Mouse (Mus musculus): ENCODE results near the gene Rhbdf1. TPM values are rescaled to one million over a fixed set of nuclear protein-coding genes. Genes with fewer than 3 reads are reported as not detected.

Rhbdf1 gene
- 23.0 and 23.1 TPM in 2 replicates for polyA plus RNA-seq (2014; fragmentation: Nextera tagmentation; extraction: Ambion mirVana)

DNA sequence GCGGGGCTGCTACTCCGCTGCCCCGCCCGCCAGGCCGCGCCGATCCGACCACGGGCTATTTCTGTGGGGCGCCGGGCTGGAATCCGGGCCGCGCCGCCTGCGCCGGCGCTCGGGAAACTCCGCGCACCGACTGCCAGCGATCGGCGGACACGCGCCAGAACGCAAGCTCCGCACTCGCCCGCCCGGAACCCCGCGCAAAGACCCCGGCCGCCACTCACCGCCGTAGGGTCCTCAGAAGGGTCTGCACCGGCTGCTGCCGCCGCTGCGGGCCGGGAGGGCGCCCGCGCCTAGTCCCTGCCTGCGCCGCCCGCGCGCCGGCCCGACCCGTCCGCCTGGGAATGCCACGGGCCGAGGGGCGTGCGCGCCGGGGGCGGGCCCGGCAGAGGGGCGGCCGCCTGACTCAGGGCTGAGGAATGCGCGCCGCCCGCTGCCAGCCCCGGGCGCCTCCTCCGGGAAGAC is at the start of gene Rhbdf1:
Gene Rhbdf1, minus strand, starts transcription at position 350 of the 459 bp plus-strand sequence.
- H3K36me3 ChIP-seq (ENCODE audit: control insufficient read depth, insufficient read depth, low read length) = no peaks in the 10 kb centered on the region
- H3K4me2 ChIP-seq (ENCODE audit: low read depth, severe bottlenecking) = peak within 1 kb of the TSS; percentile 85
- H3K9me3 ChIP-seq (ENCODE audit: control insufficient read depth, low read length) = no peaks in the 10 kb centered on the region
- H3K27ac ChIP-seq (replicated peaks; ENCODE audit: low read depth, low read length) = peak within 1 kb of the TSS; percentile 66
- WGBS = under 1% methylated on average over 67 of the region's 72 CpGs
- no peaks in the 10 kb centered on the region for H3K27me3 ChIP-seq (ENCODE audit: control insufficient read depth, insufficient read depth, low read length)
- peak within 1 kb of the TSS; percentile 85 for H3K9ac ChIP-seq (ENCODE audit: low read length)
- DNase-seq (ENCODE audit: low spot score) (no peak), ATAC-seq (ENCODE audit: insufficient number of reproducible peaks, low FRiP score, low TSS enrichment, low read depth) (no peak)
- H3K4me3 ChIP-seq (ENCODE audit: low read depth, low read length) = peak within 1 kb of the TSS; percentile 79
- peaks cover 33% of the 10 kb centered on the region for H3K4me1 ChIP-seq (ENCODE audit: control insufficient read depth, insufficient read depth, low read length)

GRCm38 (mm10) chr11:32271178-32271577 is 49.1 kb upstream of the Rhbdf1 start:
- DNase-seq (ENCODE audit: low spot score) (no peak), ATAC-seq (ENCODE audit: insufficient number of reproducible peaks, low FRiP score, low TSS enrichment, low read depth) (no peak)
- Histone ChIP-seq H3K9ac (ENCODE audit: low read length) (no peak overlapping the region), H3K4me2 (ENCODE audit: low read depth, severe bottlenecking) (no peak overlapping the region), H3K36me3 (ENCODE audit: control insufficient read depth, insufficient read depth, low read length) (no peaks in the 10 kb centered on the region), H3K4me1 (ENCODE audit: control insufficient read depth, insufficient read depth, low read length) (no peaks in the 10 kb centered on the region), H3K27me3 (ENCODE audit: control insufficient read depth, insufficient read depth, low read length) (no peaks in the 10 kb centered on the region), H3K4me3 (ENCODE audit: low read depth, low read length) (no peak overlapping the region), H3K27ac (replicated peaks; ENCODE audit: low read depth, low read length) (no peak overlapping the region), H3K9me3 (ENCODE audit: control insufficient read depth, low read length) (no peaks in the 10 kb centered on the region)
- 36% methylated on average over 4 of the region's 4 CpGs for WGBS

DNA sequence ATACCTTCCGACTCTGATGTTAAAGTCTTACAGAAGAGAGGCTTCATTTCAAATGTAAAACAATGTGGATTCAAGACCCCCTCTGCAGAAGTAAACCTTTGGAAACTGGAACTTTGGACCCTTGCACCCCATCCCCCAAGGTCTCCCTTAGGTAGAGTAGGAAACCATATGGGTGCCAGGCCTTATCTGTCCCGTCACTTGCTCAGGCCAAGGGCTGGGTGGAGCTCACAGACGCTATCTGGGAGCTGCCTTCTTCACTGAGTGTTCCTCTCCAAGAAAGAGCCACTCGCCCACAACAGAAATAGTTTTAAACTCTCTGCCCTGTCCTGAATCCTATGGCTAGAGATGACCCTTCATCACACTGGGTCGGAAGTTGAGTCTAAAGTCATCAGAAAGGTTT is 46.9 kb upstream of the Rhbdf1 start:
- no peak overlapping the region for H3K9ac ChIP-seq (ENCODE audit: low read length)
- H3K4me2 ChIP-seq (ENCODE audit: low read depth, severe bottlenecking) = no peak overlapping the region
- DNase-seq (ENCODE audit: low spot score) = no peak
- no peak overlapping the region for H3K4me3 ChIP-seq (ENCODE audit: low read depth, low read length)
- no peaks in the 10 kb centered on the region for H3K4me1 ChIP-seq (ENCODE audit: control insufficient read depth, insufficient read depth, low read length)
- H3K36me3 ChIP-seq (ENCODE audit: control insufficient read depth, insufficient read depth, low read length) = no peaks in the 10 kb centered on the region
- H3K9me3 ChIP-seq (ENCODE audit: control insufficient read depth, low read length) = no peaks in the 10 kb centered on the region
- no peaks in the 10 kb centered on the region for H3K27me3 ChIP-seq (ENCODE audit: control insufficient read depth, insufficient read depth, low read length)
- ATAC-seq (ENCODE audit: insufficient number of reproducible peaks, low FRiP score, low TSS enrichment, low read depth) = no peak
- 80% methylated on average over 5 of the region's 5 CpGs for WGBS
- no peak overlapping the region for H3K27ac ChIP-seq (replicated peaks; ENCODE audit: low read depth, low read length)

DNA sequence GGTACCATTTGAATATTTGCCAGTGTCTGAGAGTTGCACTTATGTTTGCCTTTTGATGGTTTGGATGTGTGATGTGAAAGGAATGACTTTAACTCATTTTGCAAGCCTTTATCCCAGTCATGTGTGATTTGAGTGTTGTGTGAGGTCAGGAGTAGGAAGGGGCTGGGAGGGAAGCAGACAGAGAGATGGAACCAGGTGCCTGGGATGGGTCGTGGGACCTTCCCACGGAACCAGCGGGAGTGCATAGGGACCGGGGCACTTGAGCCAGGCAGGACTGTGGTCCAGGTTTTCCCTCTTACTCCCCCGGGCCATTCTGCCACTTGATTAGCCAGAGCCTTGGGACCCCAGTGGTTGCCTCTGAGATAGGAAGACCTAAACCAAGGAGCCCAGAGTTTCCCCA is 45.9 kb upstream of the Rhbdf1 start:
- H3K9me3 ChIP-seq (ENCODE audit: control insufficient read depth, low read length) = no peaks in the 10 kb centered on the region
- H3K4me3 ChIP-seq (ENCODE audit: low read depth, low read length) = peak overlapping the region; percentile 75
- no peaks in the 10 kb centered on the region for H3K4me1 ChIP-seq (ENCODE audit: control insufficient read depth, insufficient read depth, low read length)
- H3K27ac ChIP-seq (replicated peaks; ENCODE audit: low read depth, low read length) = peak overlapping the region; percentile 93
- 34% methylated on average over 5 of the region's 5 CpGs for WGBS
- H3K27me3 ChIP-seq (ENCODE audit: control insufficient read depth, insufficient read depth, low read length) = no peaks in the 10 kb centered on the region
- H3K36me3 ChIP-seq (ENCODE audit: control insufficient read depth, insufficient read depth, low read length) = no peaks in the 10 kb centered on the region
- peak overlapping the region; percentile 63 for H3K4me2 ChIP-seq (ENCODE audit: low read depth, severe bottlenecking)
- DNase-seq (ENCODE audit: low spot score) (no peak), ATAC-seq (ENCODE audit: insufficient number of reproducible peaks, low FRiP score, low TSS enrichment, low read depth) (peak; percentile 10; the same call in 1 of the 2 replicates)
- peak overlapping the region; percentile 97 for H3K9ac ChIP-seq (ENCODE audit: low read length)

GRCm38 (mm10) chr11:32267188-32267884 is 45.2 kb upstream of the Rhbdf1 start, which contains the start of gene Nprl3:
Gene Nprl3, minus strand, starts transcription at chr11:32267707.
- peak within 1 kb of the TSS; percentile 63 for H3K4me2 ChIP-seq (ENCODE audit: low read depth, severe bottlenecking)
- no peaks in the 10 kb centered on the region for H3K27me3 ChIP-seq (ENCODE audit: control insufficient read depth, insufficient read depth, low read length)
- WGBS = under 1% methylated on average over 54 of the region's 54 CpGs
- H3K27ac ChIP-seq (replicated peaks; ENCODE audit: low read depth, low read length) = peak within 1 kb of the TSS; percentile 93
- no peaks in the 10 kb centered on the region for H3K36me3 ChIP-seq (ENCODE audit: control insufficient read depth, insufficient read depth, low read length)
- H3K4me1 ChIP-seq (ENCODE audit: control insufficient read depth, insufficient read depth, low read length) = no peaks in the 10 kb centered on the region; the same call in 1 of the 2 replicates
- H3K9ac ChIP-seq (ENCODE audit: low read length) = peak within 1 kb of the TSS; percentile 97
- no peaks in the 10 kb centered on the region for H3K9me3 ChIP-seq (ENCODE audit: control insufficient read depth, low read length)
- ATAC-seq (ENCODE audit: insufficient number of reproducible peaks, low FRiP score, low TSS enrichment, low read depth) = peak; percentile 98
- peak; percentile 96 for DNase-seq (ENCODE audit: low spot score)
- peak within 1 kb of the TSS; percentile 75 for H3K4me3 ChIP-seq (ENCODE audit: low read depth, low read length)

DNA sequence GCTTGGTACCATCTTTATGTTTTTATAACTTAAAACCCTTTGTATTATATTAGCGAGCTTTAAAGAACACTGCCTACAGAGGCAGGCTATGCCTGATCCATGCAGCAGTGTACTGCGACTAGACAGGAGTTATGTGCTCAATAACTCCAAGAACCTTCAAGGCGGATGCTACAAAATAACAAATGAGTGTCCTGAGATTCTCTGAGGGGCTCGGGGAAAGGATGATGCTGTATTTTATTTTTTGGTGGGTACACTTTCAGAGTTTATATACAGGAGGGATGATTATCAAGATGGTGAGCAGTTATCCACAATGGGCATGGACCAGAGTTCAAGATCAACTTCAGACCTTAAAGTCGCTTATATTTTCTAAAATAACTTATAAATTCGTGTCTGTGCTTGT is 44.7 kb upstream of the Rhbdf1 start:
- DNase-seq (ENCODE audit: low spot score) (no peak), ATAC-seq (ENCODE audit: insufficient number of reproducible peaks, low FRiP score, low TSS enrichment, low read depth) (no peak)
- Histone ChIP-seq H3K27me3 (ENCODE audit: control insufficient read depth, insufficient read depth, low read length) (no peaks in the 10 kb centered on the region), H3K9me3 (ENCODE audit: control insufficient read depth, low read length) (no peaks in the 10 kb centered on the region), H3K4me1 (ENCODE audit: control insufficient read depth, insufficient read depth, low read length) (no peaks in the 10 kb centered on the region; the same call in 1 of the 2 replicates), H3K27ac (replicated peaks; ENCODE audit: low read depth, low read length) (peak overlapping the region; percentile 93; the same call in 1 of the 2 replicates), H3K9ac (ENCODE audit: low read length) (peak overlapping the region; percentile 97), H3K4me3 (ENCODE audit: low read depth, low read length) (peak overlapping the region; percentile 75), H3K36me3 (ENCODE audit: control insufficient read depth, insufficient read depth, low read length) (no peaks in the 10 kb centered on the region), H3K4me2 (ENCODE audit: low read depth, severe bottlenecking) (peak overlapping the region; percentile 63)
- 36% methylated on average over 6 of the region's 6 CpGs for WGBS

DNA sequence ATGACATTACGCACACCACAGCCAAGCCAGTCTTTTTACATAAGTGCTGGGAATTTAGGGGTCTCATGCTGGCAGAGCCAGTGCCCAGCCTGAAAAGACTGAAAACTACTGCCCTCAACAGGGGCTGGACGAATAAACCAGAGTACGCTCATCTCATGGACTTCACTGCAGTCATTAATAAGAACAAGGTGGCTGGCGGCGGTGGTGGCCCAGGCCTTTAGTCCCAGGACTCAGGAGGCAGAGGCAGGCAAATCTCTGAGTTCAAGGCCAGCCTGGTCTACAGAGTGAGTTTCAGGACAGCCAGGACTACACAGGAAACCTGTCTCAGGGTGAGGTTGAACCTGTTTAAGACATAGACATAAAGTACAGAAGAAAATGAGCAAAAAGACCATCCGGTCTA is 44.1 kb upstream of the Rhbdf1 start:
- H3K27ac ChIP-seq (replicated peaks; ENCODE audit: low read depth, low read length) = no peak overlapping the region
- H3K4me3 ChIP-seq (ENCODE audit: low read depth, low read length) = no peak overlapping the region
- ATAC-seq (ENCODE audit: insufficient number of reproducible peaks, low FRiP score, low TSS enrichment, low read depth) = no peak
- no peak overlapping the region for H3K9ac ChIP-seq (ENCODE audit: low read length)
- H3K27me3 ChIP-seq (ENCODE audit: control insufficient read depth, insufficient read depth, low read length) = no peaks in the 10 kb centered on the region
- no peak for DNase-seq (ENCODE audit: low spot score)
- 94% methylated on average over 6 of the region's 6 CpGs for WGBS
- H3K4me2 ChIP-seq (ENCODE audit: low read depth, severe bottlenecking) = no peak overlapping the region; the same call in 1 of the 2 replicates
- no peaks in the 10 kb centered on the region for H3K36me3 ChIP-seq (ENCODE audit: control insufficient read depth, insufficient read depth, low read length)
- no peaks in the 10 kb centered on the region; the same call in 1 of the 2 replicates for H3K4me1 ChIP-seq (ENCODE audit: control insufficient read depth, insufficient read depth, low read length)
- no peaks in the 10 kb centered on the region for H3K9me3 ChIP-seq (ENCODE audit: control insufficient read depth, low read length)

- no peak overlapping the region for H3K9ac ChIP-seq (ENCODE audit: low read length)
- DNase-seq (ENCODE audit: low spot score) (no peak), ATAC-seq (ENCODE audit: insufficient number of reproducible peaks, low FRiP score, low TSS enrichment, low read depth) (no peak)
- H3K27ac ChIP-seq (replicated peaks; ENCODE audit: low read depth, low read length) = no peak overlapping the region
- 98% methylated on average over 3 of the region's 3 CpGs for WGBS
- no peaks in the 10 kb centered on the region for H3K36me3 ChIP-seq (ENCODE audit: control insufficient read depth, insufficient read depth, low read length)
- no peaks in the 10 kb centered on the region; the same call in 1 of the 2 replicates for H3K4me1 ChIP-seq (ENCODE audit: control insufficient read depth, insufficient read depth, low read length)
- no peaks in the 10 kb centered on the region for H3K9me3 ChIP-seq (ENCODE audit: control insufficient read depth, low read length)
- no peaks in the 10 kb centered on the region for H3K27me3 ChIP-seq (ENCODE audit: control insufficient read depth, insufficient read depth, low read length)
- H3K4me2 ChIP-seq (ENCODE audit: low read depth, severe bottlenecking) = no peak overlapping the region
- no peak overlapping the region for H3K4me3 ChIP-seq (ENCODE audit: low read depth, low read length)
Observed at GRCm38 (mm10) chr11:32265117-32265738, 43.1 kb upstream of the Rhbdf1 start.
